Mouse (Mus musculus) intestine, postnatal 0 days (tissue): Measurements from ENCODE around the gene Robo2. TPM values are rescaled to one million over a fixed set of nuclear protein-coding genes. Genes with fewer than 3 reads are reported as not detected.

Experiments used
- ATAC-seq: fragments of 200-750 bp; cut with Nextera tagmentation; 2 replicates; pipeline ENCODE4 v1.8.0; 2017; ENCODE audit warnings: mild to moderate bottlenecking, moderate TSS enrichment, moderate library complexity
- H3K27ac ChIP-seq: fragments of 300-500 bp; sonication (generic); 2 replicates; pipeline ENCODE4 v1.5.1; 2014; ENCODE audit warnings: mild to moderate bottlenecking, low read depth, low read length, moderate library complexity
- H3K27me3 ChIP-seq: fragments of 300-500 bp; sonication (generic); replicated peaks from 2 replicates; pipeline ENCODE4 v1.6.1; 2014; ENCODE audit warnings: low read length, mixed read lengths; ENCODE audit not compliant: control insufficient read depth, insufficient read depth
- H3K36me3 ChIP-seq: fragments of 300-500 bp; sonication (generic); 2 replicates; pipeline ENCODE4 v1.6.1; 2014; ENCODE audit warnings: mild to moderate bottlenecking, moderate library complexity; ENCODE audit not compliant: control insufficient read depth, insufficient read depth
- H3K4me1 ChIP-seq: fragments of 300-500 bp; sonication (generic); replicated peaks from 2 replicates; pipeline ENCODE4 v1.6.1; 2014; ENCODE audit warnings: antibody characterized with exemption, low read length, mixed read lengths; ENCODE audit not compliant: control insufficient read depth, insufficient read depth
- H3K4me2 ChIP-seq: fragments of 300-500 bp; sonication (generic); replicated peaks from 2 replicates; pipeline ENCODE4 v1.6.1; 2014; ENCODE audit warnings: low read depth, mild to moderate bottlenecking, moderate library complexity
- H3K4me3 ChIP-seq: fragments of 300-500 bp; sonication (generic); 2 replicates; pipeline ENCODE4 v1.5.1; 2014; ENCODE audit warnings: low read depth, low read length
- H3K9ac ChIP-seq: fragments of 300-500 bp; sonication (generic); 2 replicates; pipeline ENCODE4 v1.6.1; 2014; ENCODE audit warnings: mild to moderate bottlenecking, low read depth, low read length
- H3K9me3 ChIP-seq: fragments of 300-500 bp; sonication (generic); 2 replicates; pipeline ENCODE4 v1.6.1; 2016; ENCODE audit warnings: mixed run types; ENCODE audit not compliant: control insufficient read depth
- CTCF ChIP-seq: sonication (generic); IDR thresholded peaks from 2 replicates; pipeline ENCODE4 v1.5.1; 2016; ENCODE audit warnings: low read depth, mild to moderate bottlenecking, control low read depth, antibody characterized with exemption, moderate library complexity
- WGBS: fragments of 180-500 bp; shearing (Covaris S2); extraction: QIAGEN DNeasy Blood & Tissue Kit; methylation state at CpG from one replicate; pipeline ENCODE4 v1.1.7; 2014; 5-methylcytosine and 5-hydroxymethylcytosine counted together
- polyA plus RNA-seq: library from polyadenylated mRNA; unstranded; fragments of >200 nt; fragmentation: Nextera tagmentation; extraction: Ambion mirVana; gene quantifications from 2 replicates; pipeline ENCODE4 v1.2.1, GENCODE M21; 2015

Robo2 gene
- polyA plus RNA-seq, 1 experiment from 2014 or later, result 6.2 TPM

GRCm38 (mm10) chr16:74022281-74022978 is 389.2 kb downstream of the Robo2 start:
- Histone ChIP-seq H3K4me2 (no peak overlapping the region), H3K4me3 (no peak overlapping the region), H3K27ac (no peak overlapping the region), H3K27me3 (no peaks in the 10 kb centered on the region), H3K36me3 (no peaks in the 10 kb centered on the region), H3K9me3 (no peaks in the 10 kb centered on the region), H3K4me1 (no peaks in the 10 kb centered on the region), H3K9ac (no peak overlapping the region)
- 26% methylated on average over 1 of the region's 1 CpGs for WGBS
- TF ChIP-seq CTCF, result no peak
- no peak for ATAC-seq

GRCm38 (mm10) chr16:74005767-74006166 is 405.9 kb downstream of the Robo2 start:
- TF ChIP-seq CTCF, result no peak
- Histone ChIP-seq H3K9ac (no peak overlapping the region), H3K27me3 (no peaks in the 10 kb centered on the region), H3K27ac (no peak overlapping the region), H3K36me3 (no peaks in the 10 kb centered on the region), H3K4me1 (no peaks in the 10 kb centered on the region), H3K4me3 (no peak overlapping the region), H3K4me2 (no peak overlapping the region), H3K9me3 (no peaks in the 10 kb centered on the region)
- WGBS, result 80% methylated on average over 3 of the region's 3 CpGs
- ATAC-seq, result no peak

- H3K36me3 ChIP-seq, result no peaks in the 10 kb centered on the region
- no peak for TF ChIP-seq CTCF
- no peak overlapping the region for H3K27ac ChIP-seq
- H3K9ac ChIP-seq, result no peak overlapping the region
- H3K4me1 ChIP-seq, result no peaks in the 10 kb centered on the region
- H3K27me3 ChIP-seq, result no peaks in the 10 kb centered on the region
- ATAC-seq, result no peak
- H3K4me3 ChIP-seq, result no peak overlapping the region
- WGBS, result 65% methylated on average over 2 of the region's 2 CpGs
- H3K4me2 ChIP-seq, result no peak overlapping the region
- no peaks in the 10 kb centered on the region for H3K9me3 ChIP-seq
Observed at GRCm38 (mm10) chr16:74001331-74001730, 410.3 kb downstream of the Robo2 start.

GRCm38 (mm10) chr16:73991212-73991611 is 420.4 kb downstream of the Robo2 start:
- Histone ChIP-seq H3K4me2 (no peak overlapping the region), H3K27me3 (no peaks in the 10 kb centered on the region), H3K36me3 (no peaks in the 10 kb centered on the region), H3K4me1 (no peaks in the 10 kb centered on the region), H3K27ac (no peak overlapping the region), H3K9ac (no peak overlapping the region), H3K4me3 (no peak overlapping the region), H3K9me3 (no peaks in the 10 kb centered on the region)
- no peak for TF ChIP-seq CTCF
- WGBS, result 81% methylated on average over 6 of the region's 6 CpGs
- no peak for ATAC-seq

GRCm38 (mm10) chr16:73969573-73969972 is 442.1 kb downstream of the Robo2 start:
- no peak for ATAC-seq
- Histone ChIP-seq H3K9ac (no peak overlapping the region), H3K4me1 (no peaks in the 10 kb centered on the region), H3K27me3 (no peaks in the 10 kb centered on the region), H3K36me3 (no peaks in the 10 kb centered on the region), H3K4me2 (no peak overlapping the region), H3K9me3 (no peaks in the 10 kb centered on the region), H3K27ac (no peak overlapping the region), H3K4me3 (no peak overlapping the region)
- TF ChIP-seq CTCF, result no peak
- 76% methylated on average over 7 of the region's 7 CpGs for WGBS

GRCm38 (mm10) chr16:73964366-73964926 is 447.2 kb downstream of the Robo2 start:
- no peak for TF ChIP-seq CTCF
- Histone ChIP-seq H3K36me3 (no peaks in the 10 kb centered on the region), H3K9me3 (no peaks in the 10 kb centered on the region), H3K27me3 (no peaks in the 10 kb centered on the region), H3K4me3 (no peak overlapping the region), H3K4me1 (no peaks in the 10 kb centered on the region), H3K27ac (no peak overlapping the region), H3K4me2 (no peak overlapping the region), H3K9ac (no peak overlapping the region)
- 67% methylated on average over 5 of the region's 5 CpGs for WGBS
- ATAC-seq, result no peak
